Mouse (Mus musculus): Measurements from ENCODE around the gene Synm. TPM values are rescaled to one million over a fixed set of nuclear protein-coding genes. Genes with fewer than 3 reads are reported as not detected.

The Synm gene
- polyA plus RNA-seq, 1 experiment from 2014 or later, result 14.5 TPM

DNA sequence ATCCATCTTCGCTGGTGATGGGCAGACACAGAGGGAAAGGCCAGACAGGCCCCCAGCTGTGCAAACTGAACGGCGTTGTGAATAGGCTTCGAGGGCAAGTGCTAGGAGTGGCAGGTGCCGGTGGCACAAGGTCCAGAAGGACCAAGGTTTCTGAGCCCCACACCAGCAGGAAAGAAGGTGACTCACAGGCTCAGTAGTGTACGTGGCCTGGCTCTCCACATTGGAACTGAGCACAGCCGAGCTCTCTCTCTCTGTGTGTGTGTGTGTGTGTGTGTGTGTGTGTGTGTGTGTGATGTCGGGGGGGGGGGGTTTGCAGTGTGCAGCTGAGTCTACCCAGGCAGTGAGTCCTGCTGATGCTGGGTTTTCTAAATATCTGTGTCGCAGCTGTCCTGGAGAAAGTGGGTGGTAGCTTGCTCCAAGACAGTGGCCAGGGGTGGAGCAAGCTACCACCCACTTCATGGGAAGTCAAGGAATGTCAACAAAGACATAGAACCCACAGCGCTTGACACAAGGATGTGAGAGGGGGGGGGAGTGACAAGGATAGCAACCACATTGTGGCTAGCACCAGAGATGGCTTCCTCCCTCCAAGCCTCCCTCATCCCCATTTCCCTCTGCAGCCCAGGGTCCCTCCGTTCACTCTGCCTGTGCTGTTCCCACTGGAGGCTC, 43.2 kb downstream of the Synm start:
- H3K4me2 ChIP-seq, result no peak overlapping the region
- 0 out of 2 replicates have a peak overlapping the region, but pooled peaks have one; percentile 23 for H3K27ac ChIP-seq (replicated peaks)
- no peak overlapping the region for H3K9ac ChIP-seq
- peaks cover 11% of the 10 kb centered on the region for H3K36me3 ChIP-seq
- peak; percentile 13 for ATAC-seq (ENCODE audit: low read depth)
- H3K27me3 ChIP-seq, result no peaks in the 10 kb centered on the region
- no peak overlapping the region for H3K4me3 ChIP-seq
- 0 out of 2 replicates have a peak, but pooled peaks cover 2% of the 10 kb centered on the region for H3K9me3 ChIP-seq
- H3K4me1 ChIP-seq (replicated peaks), result peaks cover 26% of the 10 kb centered on the region
- 66% methylated on average over 10 of the region's 11 CpGs for WGBS

GRCm38 (mm10) chr7:67715176-67715575, 44.4 kb downstream of the Synm start:
- Histone ChIP-seq H3K4me2 (no peak overlapping the region), H3K9ac (no peak overlapping the region), H3K4me3 (no peak overlapping the region), H3K4me1 (replicated peaks) (peaks cover 26% of the 10 kb centered on the region), H3K9me3 (0 out of 2 replicates have a peak, but pooled peaks cover 2% of the 10 kb centered on the region), H3K27ac (replicated peaks) (peak overlapping the region; percentile 81), H3K27me3 (no peaks in the 10 kb centered on the region), H3K36me3 (peaks cover 17% of the 10 kb centered on the region)
- 54% methylated on average over 7 of the region's 7 CpGs for WGBS
- ATAC-seq (ENCODE audit: low read depth), result no peak

DNA sequence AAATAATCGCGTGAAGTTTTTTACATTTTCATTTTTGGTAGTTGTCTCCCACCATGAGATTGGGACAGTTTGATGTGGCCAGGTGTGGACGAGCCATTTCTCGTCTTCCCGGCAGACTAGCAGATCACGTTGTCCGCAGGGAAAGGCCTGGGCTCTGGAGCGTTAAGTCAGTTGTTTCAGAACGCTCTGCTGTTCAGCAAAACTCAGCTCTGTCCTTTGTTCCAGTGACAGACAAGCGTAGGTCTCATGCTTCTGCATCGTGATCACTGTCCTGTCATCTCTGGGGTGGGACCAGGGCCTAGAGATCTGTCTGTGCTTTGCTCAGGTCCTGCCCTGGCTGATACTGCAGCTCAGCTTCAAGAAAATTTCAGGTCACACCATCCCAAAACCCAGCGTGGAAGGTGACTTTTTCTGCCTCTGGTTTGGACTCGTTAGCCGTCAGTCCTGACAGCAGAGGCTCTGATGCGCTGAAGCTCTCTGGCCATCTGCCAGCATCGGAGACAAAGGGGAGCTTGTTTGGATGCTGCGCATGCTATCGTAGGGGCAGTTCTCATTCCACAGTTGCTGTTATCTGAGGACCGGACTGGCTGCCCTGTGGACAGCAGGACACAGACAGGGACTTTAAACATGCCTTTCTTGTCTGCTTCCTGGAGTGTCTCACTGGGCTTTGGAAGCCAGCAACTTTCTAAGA, 45.6 kb downstream of the Synm start:
- H3K9ac ChIP-seq, result peak overlapping the region; percentile 56
- H3K9me3 ChIP-seq, result 0 out of 2 replicates have a peak, but pooled peaks cover 2% of the 10 kb centered on the region
- peaks cover 23% of the 10 kb centered on the region for H3K36me3 ChIP-seq
- ATAC-seq (ENCODE audit: low read depth), result peak; percentile 75
- H3K4me3 ChIP-seq, result no peak overlapping the region
- H3K4me1 ChIP-seq (replicated peaks), result peaks cover 26% of the 10 kb centered on the region
- peak overlapping the region; percentile 30 for H3K4me2 ChIP-seq
- H3K27ac ChIP-seq (replicated peaks), result peak overlapping the region; percentile 81
- 34% methylated on average over 19 of the region's 19 CpGs for WGBS
- H3K27me3 ChIP-seq, result no peaks in the 10 kb centered on the region

DNA sequence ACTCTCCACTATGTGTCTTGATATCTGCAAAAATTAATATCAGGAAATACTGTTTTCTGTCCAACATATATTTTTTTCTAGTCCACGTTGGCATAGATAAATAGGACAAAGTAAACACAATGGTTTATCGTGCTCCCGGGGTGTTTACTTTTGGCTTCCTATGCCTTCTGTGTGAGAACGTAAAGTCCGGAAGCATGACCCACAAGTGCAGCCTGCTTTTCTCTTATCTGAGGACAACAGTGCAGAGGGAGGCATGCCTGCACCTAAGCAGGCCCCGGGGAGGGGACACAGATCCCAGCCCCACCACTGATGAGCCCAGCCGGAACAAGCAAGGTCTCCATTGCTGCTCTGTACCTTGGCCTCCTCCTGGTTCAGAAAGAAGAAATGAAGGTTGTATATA, 49.3 kb downstream of the Synm start:
- no peak for ATAC-seq (ENCODE audit: low read depth)
- Histone ChIP-seq H3K27ac (replicated peaks) (no peak overlapping the region), H3K4me3 (no peak overlapping the region), H3K9me3 (0 out of 2 replicates have a peak, but pooled peaks cover 2% of the 10 kb centered on the region), H3K9ac (no peak overlapping the region), H3K4me1 (replicated peaks) (peaks cover 15% of the 10 kb centered on the region), H3K27me3 (no peaks in the 10 kb centered on the region), H3K4me2 (no peak overlapping the region), H3K36me3 (peaks cover 23% of the 10 kb centered on the region)
- WGBS, result 87% methylated on average over 7 of the region's 7 CpGs

- no peak for ATAC-seq (ENCODE audit: low read depth)
- 83% methylated on average over 6 of the region's 6 CpGs for WGBS
- 0 out of 2 replicates have a peak, but pooled peaks cover 2% of the 10 kb centered on the region for H3K9me3 ChIP-seq
Measured at GRCm38 (mm10) chr7:67708160-67708559, 51.4 kb downstream of the Synm start.

DNA sequence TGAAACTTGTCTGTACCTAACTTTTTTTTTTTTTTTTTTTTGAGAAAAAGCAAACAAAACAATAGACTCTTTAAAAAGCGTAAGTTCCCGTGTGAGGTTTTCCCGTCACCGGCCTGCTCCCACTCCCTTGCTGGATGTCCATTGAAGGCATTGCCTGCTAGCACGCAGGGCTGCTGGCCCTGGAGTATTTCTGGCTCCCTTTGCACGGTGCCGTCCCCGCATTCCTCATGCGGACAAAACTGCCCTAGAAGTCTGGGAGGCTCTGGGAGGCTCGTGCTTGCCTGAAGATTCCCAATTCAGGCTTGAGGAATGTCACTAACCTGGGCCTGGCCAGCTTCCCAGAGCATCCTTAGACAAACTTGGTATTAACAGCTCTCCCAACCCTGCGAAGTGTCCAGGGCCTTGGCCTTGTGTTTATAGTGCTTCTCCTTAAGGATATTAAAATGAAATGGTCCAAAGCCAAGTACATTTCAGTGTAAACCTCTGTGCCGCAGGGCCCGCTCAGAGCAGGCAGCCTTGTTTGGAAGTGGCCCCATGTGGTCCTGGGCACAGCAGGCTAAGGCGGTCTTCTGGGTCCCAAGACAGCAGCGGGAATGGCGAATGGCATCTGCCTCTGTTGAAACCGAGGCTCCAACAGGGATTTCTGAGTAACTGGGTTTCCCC, 58.2 kb downstream of the Synm start:
- no peak for ATAC-seq (ENCODE audit: low read depth)
- peak overlapping the region; percentile 50; the same call in 1 of the 2 replicates for H3K27ac ChIP-seq (replicated peaks)
- H3K4me3 ChIP-seq, result no peak overlapping the region
- 0 out of 2 replicates have a peak, but pooled peaks cover 6% of the 10 kb centered on the region for H3K36me3 ChIP-seq
- no peaks in the 10 kb centered on the region for H3K27me3 ChIP-seq
- no peaks in the 10 kb centered on the region for H3K9me3 ChIP-seq
- no peak overlapping the region for H3K9ac ChIP-seq
- peaks cover 15% of the 10 kb centered on the region for H3K4me1 ChIP-seq (replicated peaks)
- 70% methylated on average over 17 of the region's 17 CpGs for WGBS
- no peak overlapping the region for H3K4me2 ChIP-seq

More at GRCm38 (mm10) chr7:67708160-67708559, 51.4 kb downstream of the Synm start:
- Histone ChIP-seq H3K4me1 (replicated peaks) (no peaks in the 10 kb centered on the region), H3K4me2 (no peak overlapping the region), H3K27me3 (no peaks in the 10 kb centered on the region), H3K27ac (replicated peaks) (no peak overlapping the region), H3K9ac (no peak overlapping the region), H3K4me3 (no peak overlapping the region), H3K36me3 (peaks cover 23% of the 10 kb centered on the region)

GRCm38 (mm10) chr7:67700846-67701245, 58.7 kb downstream of the Synm start:
- H3K4me3 ChIP-seq, result no peak overlapping the region
- no peak for ATAC-seq (ENCODE audit: low read depth)
- H3K4me2 ChIP-seq, result no peak overlapping the region

DNA sequence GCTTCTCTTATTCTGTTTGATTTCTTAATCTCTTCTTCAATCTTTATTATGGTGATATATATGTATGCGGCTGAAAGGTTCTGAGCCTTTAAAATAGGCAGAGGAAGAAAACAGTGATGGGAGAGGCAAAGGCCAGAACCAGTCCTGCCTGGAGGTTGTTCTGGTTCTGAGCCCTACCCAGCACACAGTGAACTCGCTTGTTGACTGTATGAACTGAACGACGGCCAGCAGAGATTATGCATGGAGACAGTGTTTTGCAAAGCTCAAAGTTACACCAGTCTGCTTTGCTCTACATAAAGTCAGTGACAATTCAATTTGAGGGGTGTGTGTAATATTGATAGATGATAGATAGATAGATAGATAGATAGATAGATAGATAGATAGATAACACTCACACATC, 60.2 kb downstream of the Synm start:
- no peak overlapping the region for H3K4me3 ChIP-seq
- WGBS, result 94% methylated on average over 4 of the region's 4 CpGs
- H3K27ac ChIP-seq (replicated peaks), result no peak overlapping the region
- H3K4me1 ChIP-seq (replicated peaks), result peaks cover 15% of the 10 kb centered on the region
- no peak overlapping the region for H3K4me2 ChIP-seq
- H3K9ac ChIP-seq, result no peak overlapping the region
- no peaks in the 10 kb centered on the region for H3K27me3 ChIP-seq
- H3K36me3 ChIP-seq, result 0 out of 2 replicates have a peak, but pooled peaks cover 6% of the 10 kb centered on the region
- no peaks in the 10 kb centered on the region for H3K9me3 ChIP-seq
- ATAC-seq (ENCODE audit: low read depth), result no peak

More at GRCm38 (mm10) chr7:67700846-67701245, 58.7 kb downstream of the Synm start:
- peaks cover 15% of the 10 kb centered on the region for H3K4me1 ChIP-seq (replicated peaks)
- no peak overlapping the region for H3K9ac ChIP-seq
- H3K36me3 ChIP-seq, result 0 out of 2 replicates have a peak, but pooled peaks cover 6% of the 10 kb centered on the region
- 0 out of 2 replicates have a peak overlapping the region, but pooled peaks have one; percentile 50 for H3K27ac ChIP-seq (replicated peaks)
- H3K27me3 ChIP-seq, result no peaks in the 10 kb centered on the region
- H3K9me3 ChIP-seq, result no peaks in the 10 kb centered on the region

DNA sequence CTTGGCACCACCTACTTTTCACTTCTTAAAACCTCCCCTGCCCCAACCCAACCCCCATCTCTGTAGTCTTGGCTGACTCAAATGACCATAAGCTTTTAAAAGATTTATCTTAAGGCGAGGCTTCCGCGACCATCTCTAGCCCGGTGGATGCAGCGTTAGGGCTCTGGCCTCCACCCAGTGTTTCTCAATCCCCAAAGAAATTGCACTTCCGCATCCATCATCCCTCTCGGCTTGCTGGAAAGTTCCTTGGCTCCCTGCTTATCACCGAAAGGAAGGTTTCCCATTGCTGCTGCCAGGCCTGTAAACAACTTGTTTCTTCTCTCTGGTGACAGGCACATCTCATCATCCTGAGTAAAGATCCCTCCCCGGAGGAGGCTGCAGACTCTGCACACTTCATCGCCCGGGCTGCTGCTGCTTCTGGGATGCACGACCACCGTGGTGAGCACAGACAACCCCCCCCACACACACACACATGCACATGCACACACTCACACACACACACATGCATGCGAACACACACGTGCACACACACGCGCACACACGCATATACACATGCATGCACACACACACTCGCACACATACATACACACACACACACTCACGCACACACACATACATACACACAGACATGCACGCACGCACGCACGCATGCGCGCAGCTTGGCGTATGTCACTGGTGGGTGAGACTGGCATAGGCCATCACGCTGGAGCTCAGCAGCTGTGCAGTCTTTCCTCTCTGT, 61.5 kb downstream of the Synm start:
- no peak overlapping the region for H3K27ac ChIP-seq (replicated peaks)
- H3K36me3 ChIP-seq, result 0 out of 2 replicates have a peak, but pooled peaks cover 6% of the 10 kb centered on the region
- H3K9ac ChIP-seq, result no peak overlapping the region
- H3K9me3 ChIP-seq, result no peaks in the 10 kb centered on the region
- H3K4me3 ChIP-seq, result no peak overlapping the region
- peaks cover 15% of the 10 kb centered on the region for H3K4me1 ChIP-seq (replicated peaks)
- WGBS, result 92% methylated on average over 28 of the region's 28 CpGs
- no peak overlapping the region for H3K4me2 ChIP-seq
- H3K27me3 ChIP-seq, result no peaks in the 10 kb centered on the region
- no peak for ATAC-seq (ENCODE audit: low read depth)

DNA sequence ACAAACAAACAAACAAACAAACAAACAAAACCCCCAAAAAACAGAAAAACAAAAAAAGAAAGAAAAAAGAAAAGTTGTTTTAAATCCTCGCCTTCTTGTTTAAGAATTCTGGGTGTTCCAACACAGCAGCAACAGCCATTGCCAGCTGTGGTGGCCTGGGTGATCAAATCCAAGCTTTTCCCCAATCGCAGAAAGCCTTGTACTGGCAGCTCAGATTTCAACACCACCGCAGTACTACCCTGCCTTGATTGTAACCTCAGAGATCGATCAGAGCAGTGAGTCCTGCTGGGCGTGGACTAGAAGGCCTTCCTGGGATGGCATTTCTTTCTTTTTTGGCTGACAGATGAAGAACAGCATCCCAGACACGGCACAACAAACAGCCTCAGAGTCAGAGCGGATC, 63.6 kb downstream of the Synm start:
- Histone ChIP-seq H3K4me3 (no peak overlapping the region), H3K9me3 (no peaks in the 10 kb centered on the region), H3K4me1 (replicated peaks) (0 out of 2 replicates have a peak, but pooled peaks cover 2% of the 10 kb centered on the region), H3K27me3 (no peaks in the 10 kb centered on the region), H3K27ac (replicated peaks) (no peak overlapping the region), H3K9ac (no peak overlapping the region), H3K4me2 (no peak overlapping the region), H3K36me3 (0 out of 2 replicates have a peak, but pooled peaks cover 6% of the 10 kb centered on the region)
- no peak for ATAC-seq (ENCODE audit: low read depth)
- WGBS, result 85% methylated on average over 7 of the region's 7 CpGs

DNA sequence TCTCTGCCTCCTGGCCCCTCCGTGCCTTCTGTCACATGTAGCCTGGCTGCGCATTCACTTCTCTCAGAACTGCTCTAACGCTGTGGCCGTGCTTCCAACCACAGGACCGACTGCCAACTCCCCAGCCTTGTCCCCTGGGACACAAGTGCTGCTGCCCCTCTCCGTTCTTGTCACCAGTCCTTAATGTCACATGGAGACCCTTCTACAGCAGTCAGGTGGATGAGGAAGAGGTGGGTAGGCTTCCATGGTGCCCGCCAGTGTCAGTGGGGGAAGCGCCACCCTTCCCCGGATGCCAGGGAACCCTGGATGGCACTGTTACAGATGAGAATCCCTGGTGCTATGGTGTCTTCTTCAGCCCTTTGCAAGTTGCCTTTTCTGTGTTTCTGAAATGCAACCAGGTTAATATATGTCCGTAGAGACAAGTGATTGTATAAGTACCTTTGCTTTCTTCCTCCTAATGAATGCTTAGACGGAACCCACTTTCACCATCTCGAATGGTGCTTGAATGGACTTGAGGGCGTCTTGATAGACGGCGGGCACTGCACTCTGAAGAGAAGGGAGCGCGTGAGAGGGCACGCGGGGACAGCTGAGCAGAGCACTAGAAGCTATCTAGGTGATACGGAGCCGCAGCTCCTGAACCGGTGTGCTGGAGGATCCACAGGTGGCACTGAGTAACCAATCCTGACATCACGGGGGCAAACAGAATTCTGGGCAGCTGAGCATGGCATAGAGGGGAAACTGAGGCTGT, 66.6 kb downstream of the Synm start:
- WGBS, result 91% methylated on average over 23 of the region's 23 CpGs
- Histone ChIP-seq H3K27me3 (no peaks in the 10 kb centered on the region), H3K4me1 (replicated peaks) (no peaks in the 10 kb centered on the region), H3K9me3 (no peaks in the 10 kb centered on the region), H3K4me2 (no peak overlapping the region), H3K9ac (no peak overlapping the region), H3K36me3 (no peaks in the 10 kb centered on the region), H3K4me3 (no peak overlapping the region), H3K27ac (replicated peaks) (no peak overlapping the region)
- no peak for ATAC-seq (ENCODE audit: low read depth)

Measured in neural tube, embryonic 13.5 days (tissue).